ENCODE assay signal across 14 mouse cellular contexts in genomic region chr2:58595350-58595749, GRCm38 (mm10). TPM values are rescaled to one million over a fixed set of nuclear protein-coding genes. Genes with fewer than 3 reads are reported as not detected.
DNase-seq lines count a peak whose midpoint lies in the region; ATAC-seq and TF ChIP-seq lines count a peak whose summit lies in the region.
"Had no signal": no experiment of that assay in that cellular context is flagged by ENCODE, and none has a peak within 500 bp of the region (broad histone marks: within the 10 kb centered on the region; RNA-seq: fewer than 3 reads in every experiment).

No protein-coding gene starts in this region.

- no peak for TF ChIP-seq POLR2A in limb, embryonic 14.5 days (IDR thresholded peaks at IDR 0.05; ENCODE audit: borderline replicate concordance, extremely low read depth, insufficient read depth, insufficient read length)

- no peak for DNase-seq in kidney, postnatal 4 days
- peak; percentile 26 for DNase-seq in embryonic facial prominence, embryonic 11.5 days (ENCODE audit: low spot score)
- DNase-seq in embryonic facial prominence, embryonic 14.5 days (ENCODE audit: low spot score): peak; percentile 33
- DNase-seq in limb, embryonic 14.5 days (ENCODE audit: low spot score): no peak
- DNase-seq in spleen, adult 18-20 months: no peak
- DNase-seq in cerebellum, postnatal 10 days: no peak
- DNase-seq: cerebellum, adult 2 months; layer of hippocampus, adult 9-11 months had no signal

- no peaks in the 10 kb centered on the region for H3K27me3 ChIP-seq in kidney, embryonic 14.5 days (ENCODE audit: control insufficient read depth, insufficient read depth, low read length)
- no peaks in the 10 kb centered on the region for H3K27me3 ChIP-seq in embryonic facial prominence, embryonic 11.5 days (ENCODE audit: control insufficient read depth, insufficient read depth, low read length)
- H3K27me3 ChIP-seq in embryonic facial prominence, embryonic 14.5 days (replicated peaks; ENCODE audit: control insufficient read depth, insufficient read depth, low read length): no peaks in the 10 kb centered on the region
- H3K27me3 ChIP-seq in limb, embryonic 14.5 days (ENCODE audit: control insufficient read depth, insufficient read depth, low read length): no peaks in the 10 kb centered on the region
- H3K27me3 ChIP-seq: embryonic facial prominence, embryonic 12.5 days; liver, embryonic 15.5 days; midbrain, embryonic 15.5 days; neural tube, embryonic 13.5 days had no signal

- H3K27ac ChIP-seq in kidney, embryonic 14.5 days (ENCODE audit: low read depth, low read length): peak overlapping the region; percentile 53; the same call in 1 of the 2 replicates
- H3K27ac ChIP-seq in embryonic facial prominence, embryonic 11.5 days (replicated peaks; ENCODE audit: low read depth, low read length): 0 out of 2 replicates have a peak overlapping the region, but pooled peaks have one; percentile 11
- H3K27ac ChIP-seq in embryonic facial prominence, embryonic 14.5 days (replicated peaks; ENCODE audit: low read depth, low read length): peak overlapping the region; percentile 48; the same call in 1 of the 2 replicates
- 0 out of 2 replicates have a peak overlapping the region, but pooled peaks have one; percentile 15 for H3K27ac ChIP-seq in limb, embryonic 14.5 days (replicated peaks; ENCODE audit: low read depth, low read length)
- H3K27ac ChIP-seq: hindbrain, postnatal 0 days; liver, embryonic 15.5 days; midbrain, embryonic 15.5 days; neural tube, embryonic 13.5 days had no signal

- no peak overlapping the region for H3K9ac ChIP-seq in kidney, embryonic 14.5 days (ENCODE audit: low read depth, low read length)
- H3K9ac ChIP-seq in embryonic facial prominence, embryonic 11.5 days (replicated peaks; ENCODE audit: low read length): no peak overlapping the region; the same call in 1 of the 2 replicates
- no peak overlapping the region for H3K9ac ChIP-seq in embryonic facial prominence, embryonic 14.5 days (ENCODE audit: low read depth, low read length)
- H3K9ac ChIP-seq in limb, embryonic 14.5 days (ENCODE audit: low read depth, low read length, severe bottlenecking): no peak overlapping the region
- H3K9ac ChIP-seq: embryonic facial prominence, embryonic 12.5 days; liver, embryonic 15.5 days; midbrain, embryonic 15.5 days; neural tube, embryonic 13.5 days had no signal

- no peaks in the 10 kb centered on the region for H3K9me3 ChIP-seq in kidney, embryonic 14.5 days (ENCODE audit: control insufficient read depth, low read length)
- H3K9me3 ChIP-seq in embryonic facial prominence, embryonic 11.5 days (replicated peaks; ENCODE audit: control insufficient read depth, low read length): no peaks in the 10 kb centered on the region
- H3K9me3 ChIP-seq in embryonic facial prominence, embryonic 14.5 days (ENCODE audit: control insufficient read depth, low read length): no peaks in the 10 kb centered on the region
- H3K9me3 ChIP-seq in limb, embryonic 14.5 days (ENCODE audit: control insufficient read depth, low read length): no peaks in the 10 kb centered on the region
- H3K9me3 ChIP-seq: embryonic facial prominence, embryonic 12.5 days; liver, embryonic 15.5 days; midbrain, embryonic 15.5 days; neural tube, embryonic 13.5 days had no signal

- 0 out of 2 replicates have a peak, but pooled peaks have one; percentile 43 for ATAC-seq in kidney, embryonic 14.5 days (ENCODE audit: low FRiP score, low TSS enrichment)
- no peak for ATAC-seq in embryonic facial prominence, embryonic 11.5 days (replicated peaks; ENCODE audit: insufficient number of reproducible peaks, low FRiP score, low TSS enrichment, low read depth)
- ATAC-seq in embryonic facial prominence, embryonic 14.5 days (ENCODE audit: low read depth): no peak
- no peak for ATAC-seq in limb, embryonic 14.5 days (ENCODE audit: low FRiP score, low read depth)
- ATAC-seq: hindbrain, postnatal 0 days; midbrain, embryonic 15.5 days had no signal

- H3K4me2 ChIP-seq in kidney, embryonic 14.5 days (replicated peaks; ENCODE audit: low read depth, low read length): no peak overlapping the region
- no peak overlapping the region for H3K4me2 ChIP-seq in embryonic facial prominence, embryonic 11.5 days (ENCODE audit: low read depth, low read length)
- no peak overlapping the region for H3K4me2 ChIP-seq in embryonic facial prominence, embryonic 14.5 days (ENCODE audit: low read depth, low read length)
- H3K4me2 ChIP-seq in limb, embryonic 14.5 days (replicated peaks; ENCODE audit: low read depth, low read length, severe bottlenecking): no peak overlapping the region
- H3K4me2 ChIP-seq: embryonic facial prominence, embryonic 12.5 days; liver, embryonic 15.5 days; midbrain, embryonic 15.5 days; neural tube, embryonic 13.5 days had no signal

- no peaks in the 10 kb centered on the region for H3K36me3 ChIP-seq in kidney, embryonic 14.5 days (ENCODE audit: control insufficient read depth, insufficient read depth, low read length)
- H3K36me3 ChIP-seq in embryonic facial prominence, embryonic 11.5 days (replicated peaks; ENCODE audit: control insufficient read depth, insufficient read depth, low read depth, low read length): no peaks in the 10 kb centered on the region
- no peaks in the 10 kb centered on the region for H3K36me3 ChIP-seq in embryonic facial prominence, embryonic 14.5 days (ENCODE audit: control insufficient read depth, insufficient read depth, low read length)
- no peaks in the 10 kb centered on the region for H3K36me3 ChIP-seq in limb, embryonic 14.5 days (ENCODE audit: control insufficient read depth, insufficient read depth, low read length)
- H3K36me3 ChIP-seq: embryonic facial prominence, embryonic 12.5 days; liver, embryonic 15.5 days; midbrain, embryonic 15.5 days; neural tube, embryonic 13.5 days had no signal

- no peak overlapping the region for H3K4me3 ChIP-seq in kidney, embryonic 14.5 days (ENCODE audit: low read length)
- no peak overlapping the region for H3K4me3 ChIP-seq in embryonic facial prominence, embryonic 11.5 days (ENCODE audit: low read depth, low read length)
- no peak overlapping the region for H3K4me3 ChIP-seq in embryonic facial prominence, embryonic 14.5 days (ENCODE audit: low read depth, low read length)
- H3K4me3 ChIP-seq in limb, embryonic 14.5 days (replicated peaks; ENCODE audit: low read length): no peak overlapping the region
- H3K4me3 ChIP-seq: embryonic facial prominence, embryonic 12.5 days; liver, embryonic 15.5 days; midbrain, embryonic 15.5 days; neural tube, embryonic 13.5 days had no signal

- WGBS in kidney, embryonic 14.5 days: 49% methylated on average over 9 of the region's 9 CpGs
- 43% methylated on average over 9 of the region's 9 CpGs for WGBS in embryonic facial prominence, embryonic 11.5 days
- 30% methylated on average over 9 of the region's 9 CpGs for WGBS in embryonic facial prominence, embryonic 14.5 days
- WGBS in limb, embryonic 14.5 days: 35% methylated on average over 9 of the region's 9 CpGs

- no peaks in the 10 kb centered on the region for H3K4me1 ChIP-seq in kidney, embryonic 14.5 days (ENCODE audit: control insufficient read depth, insufficient read depth, low read length)
- no peaks in the 10 kb centered on the region for H3K4me1 ChIP-seq in embryonic facial prominence, embryonic 11.5 days (ENCODE audit: control insufficient read depth, insufficient read depth, low read length)
- peaks cover 16% of the 10 kb centered on the region for H3K4me1 ChIP-seq in embryonic facial prominence, embryonic 14.5 days (ENCODE audit: control insufficient read depth, insufficient read depth, low read length)
- peaks cover 15% of the 10 kb centered on the region for H3K4me1 ChIP-seq in limb, embryonic 14.5 days (ENCODE audit: control insufficient read depth, insufficient read depth, low read length)
- H3K4me1 ChIP-seq: liver, embryonic 15.5 days; midbrain, embryonic 15.5 days; neural tube, embryonic 13.5 days had no signal

RNA-seq across cellular contexts. Expression of gene Upp2, which starts 28.3 kb away (rescaled TPM):
- 5.9 and 10.1 TPM in 2 replicates for polyA plus RNA-seq in kidney, embryonic 14.5 days (2014; fragmentation: Nextera tagmentation; extraction: Ambion mirVana)
- 5.0 and 7.8 TPM in 2 replicates for polyA plus RNA-seq in embryonic facial prominence, embryonic 11.5 days (2014; fragmentation: Nextera tagmentation; extraction: Ambion mirVana)
- 8.5 and 8.7 TPM in 2 replicates for polyA plus RNA-seq in embryonic facial prominence, embryonic 14.5 days (2014; fragmentation: Nextera tagmentation; extraction: Ambion mirVana)
- 9.6 and 12.3 TPM in 2 replicates for polyA plus RNA-seq in limb, embryonic 14.5 days (2012; rRNA removed)
- 9.3 and 12.0 TPM in 2 replicates for polyA plus RNA-seq in limb, embryonic 14.5 days (2014; fragmentation: Nextera tagmentation; extraction: Ambion mirVana)

RNA-seq across cellular contexts. Expression of gene Acvr1, which starts 28.4 kb away (rescaled TPM):
- 7.0 and 7.9 TPM in 2 replicates for polyA plus RNA-seq in kidney, embryonic 14.5 days (2014; fragmentation: Nextera tagmentation; extraction: Ambion mirVana)
- polyA plus RNA-seq in embryonic facial prominence, embryonic 11.5 days (2014; fragmentation: Nextera tagmentation; extraction: Ambion mirVana): 6.1 and 7.1 TPM in 2 replicates
- 14.7 and 15.0 TPM in 2 replicates for polyA plus RNA-seq in embryonic facial prominence, embryonic 14.5 days (2014; fragmentation: Nextera tagmentation; extraction: Ambion mirVana)
- 30.0 and 30.3 TPM in 2 replicates for polyA plus RNA-seq in limb, embryonic 14.5 days (2012; rRNA removed)
- 13.2 and 13.7 TPM in 2 replicates for polyA plus RNA-seq in limb, embryonic 14.5 days (2014; fragmentation: Nextera tagmentation; extraction: Ambion mirVana)

Comparison
In these comparisons a context has a peak if more than half of its experiments do, and no peak if none do; other contexts are left out.
1. DNase-seq: peak in embryonic facial prominence, embryonic 11.5 days (single experiment) and embryonic facial prominence, embryonic 14.5 days (single experiment); none in kidney, postnatal 4 days (0 of 2), limb, embryonic 14.5 days (single experiment), spleen, adult 18-20 months (0 of 2) and cerebellum, postnatal 10 days (0 of 2).
2. Peak in every context shown above with its lines, with median percentiles within 50 percentile points of each other: H3K27ac ChIP-seq.